Mouse (Mus musculus) small intestine, adult 2 months (tissue): Measurements from ENCODE around the gene L3mbtl4. TPM values are rescaled to one million over a fixed set of nuclear protein-coding genes. Genes with fewer than 3 reads are reported as not detected.

Source experiments
- H3K27ac ChIP-seq: fragments of 200-500 bp; 2 replicates; pipeline ENCODE4 v1.5.1; 2012; ENCODE audit warnings: low read depth, low read length, control low read depth, inconsistent platforms; ENCODE audit not compliant: insufficient read depth
- H3K27me3 ChIP-seq: fragments of 200-500 bp; 2 replicates; pipeline ENCODE4 v1.6.1; 2012; ENCODE audit warnings: mild to moderate bottlenecking, moderate library complexity, low read length, inconsistent platforms; ENCODE audit not compliant: control insufficient read depth, insufficient read depth
- H3K36me3 ChIP-seq: fragments of 200-500 bp; 2 replicates; pipeline ENCODE4 v1.6.1; 2012; ENCODE audit warnings: mild to moderate bottlenecking, low read length, control low read depth, inconsistent platforms; ENCODE audit not compliant: control insufficient read depth, insufficient read depth
- H3K4me1 ChIP-seq: fragments of 200-500 bp; 2 replicates; pipeline ENCODE4 v1.6.1; 2012; ENCODE audit warnings: low read length, inconsistent platforms, mixed read lengths; ENCODE audit not compliant: control insufficient read depth, insufficient read depth, insufficient read length
- H3K4me3 ChIP-seq: fragments of 200-500 bp; 2 replicates; pipeline ENCODE4 v1.5.1; 2012; ENCODE audit warnings: low read depth, mild to moderate bottlenecking, control low read depth, inconsistent platforms, low read length, moderate library complexity
- CTCF ChIP-seq: fragments of 200-500 bp; IDR thresholded peaks from 2 replicates; pipeline ENCODE4 v1.5.1; 2012; ENCODE audit warnings: low read depth, mild to moderate bottlenecking, control low read depth, inconsistent platforms, low read length, moderate library complexity, mixed read lengths; ENCODE audit not compliant: insufficient replicate concordance, insufficient read length; ENCODE audit errors: extremely low read depth
- POLR2A ChIP-seq: fragments of 200-500 bp; IDR thresholded peaks from 2 replicates; pipeline ENCODE4 v1.6.1; 2012; ENCODE audit warnings: low read depth, mild to moderate bottlenecking, control low read depth, inconsistent platforms, low read length, moderate library complexity
- WGBS: fragments of 180-500 bp; shearing (Covaris S2); methylation state at CpG from one replicate; pipeline ENCODE4 v1.1.7; 2018; 5-methylcytosine and 5-hydroxymethylcytosine counted together
- polyA plus RNA-seq: library from polyadenylated mRNA; depleted of rRNA; stranded (reverse); fragments of >200 nt; gene quantifications from 2 replicates; pipeline ENCODE4 v1.2.3, GENCODE M21; 2012

L3mbtl4 gene
- polyA plus RNA-seq, 1 experiment = not detected

DNA sequence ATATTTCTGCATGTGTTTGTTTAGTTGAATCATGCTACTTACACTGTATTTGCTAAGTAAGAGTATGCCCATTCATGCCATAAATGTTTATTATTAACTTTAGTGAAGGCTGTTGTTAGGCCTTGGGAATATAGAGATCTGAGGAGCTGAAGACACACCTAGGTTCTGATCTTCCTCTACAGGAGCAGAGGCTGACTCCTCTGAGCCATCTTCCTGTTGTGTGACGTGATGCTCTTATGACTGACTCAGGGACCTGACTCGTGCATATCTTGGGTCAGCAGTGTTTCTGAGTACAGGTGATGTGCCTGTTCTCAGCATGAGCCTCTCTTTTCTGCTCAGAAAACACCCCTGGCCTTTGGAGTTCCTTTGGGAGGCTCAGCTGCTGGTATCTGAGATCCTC is 7.3 kb downstream of the L3mbtl4 start:
- H3K4me1 ChIP-seq = no peaks in the 10 kb centered on the region
- H3K36me3 ChIP-seq = no peaks in the 10 kb centered on the region
- H3K4me3 ChIP-seq = no peak overlapping the region
- no peak overlapping the region for H3K27ac ChIP-seq
- TF ChIP-seq POLR2A = no peak
- TF ChIP-seq CTCF = no peak
- no peaks in the 10 kb centered on the region for H3K27me3 ChIP-seq
- WGBS = 34% methylated on average over 2 of the region's 2 CpGs

- H3K4me3 ChIP-seq = no peak overlapping the region
- H3K36me3 ChIP-seq = no peaks in the 10 kb centered on the region
- no peak overlapping the region for H3K27ac ChIP-seq
- TF ChIP-seq POLR2A (no peak), CTCF (no peak)
- no peaks in the 10 kb centered on the region for H3K27me3 ChIP-seq
- WGBS = 52% methylated on average over 8 of the region's 8 CpGs
- no peaks in the 10 kb centered on the region for H3K4me1 ChIP-seq
These were observed 11.7 kb downstream of the L3mbtl4 start for GRCm38 (mm10) chr17:68285119-68285782.

- Histone ChIP-seq H3K4me1 (no peaks in the 10 kb centered on the region), H3K4me3 (no peak overlapping the region), H3K27ac (no peak overlapping the region), H3K36me3 (no peaks in the 10 kb centered on the region), H3K27me3 (no peaks in the 10 kb centered on the region)
- TF ChIP-seq CTCF (no peak), POLR2A (no peak)
- 40% methylated on average over 4 of the region's 4 CpGs for WGBS
These were observed 14.5 kb downstream of the L3mbtl4 start for GRCm38 (mm10) chr17:68288094-68288493.

GRCm38 (mm10) chr17:68288699-68289098 is 15.1 kb downstream of the L3mbtl4 start:
- Histone ChIP-seq H3K4me3 (no peak overlapping the region), H3K4me1 (no peaks in the 10 kb centered on the region), H3K27ac (no peak overlapping the region), H3K36me3 (no peaks in the 10 kb centered on the region), H3K27me3 (no peaks in the 10 kb centered on the region)
- TF ChIP-seq POLR2A = no peak
- no peak for TF ChIP-seq CTCF
- 32% methylated on average over 8 of the region's 8 CpGs for WGBS

- Histone ChIP-seq H3K27ac (no peak overlapping the region), H3K36me3 (no peaks in the 10 kb centered on the region), H3K4me3 (no peak overlapping the region), H3K27me3 (no peaks in the 10 kb centered on the region), H3K4me1 (no peaks in the 10 kb centered on the region)
- 60% methylated on average over 9 of the region's 9 CpGs for WGBS
- TF ChIP-seq CTCF (no peak), POLR2A (no peak)
These were observed 18.2 kb downstream of the L3mbtl4 start for GRCm38 (mm10) chr17:68291713-68292364.

- Histone ChIP-seq H3K27me3 (no peaks in the 10 kb centered on the region), H3K36me3 (no peaks in the 10 kb centered on the region), H3K27ac (no peak overlapping the region), H3K4me3 (no peak overlapping the region), H3K4me1 (no peaks in the 10 kb centered on the region)
- WGBS = 78% methylated on average over 6 of the region's 6 CpGs
- TF ChIP-seq POLR2A (no peak), CTCF (no peak)
These were observed 34.8 kb downstream of the L3mbtl4 start for GRCm38 (mm10) chr17:68308381-68308780.

DNA sequence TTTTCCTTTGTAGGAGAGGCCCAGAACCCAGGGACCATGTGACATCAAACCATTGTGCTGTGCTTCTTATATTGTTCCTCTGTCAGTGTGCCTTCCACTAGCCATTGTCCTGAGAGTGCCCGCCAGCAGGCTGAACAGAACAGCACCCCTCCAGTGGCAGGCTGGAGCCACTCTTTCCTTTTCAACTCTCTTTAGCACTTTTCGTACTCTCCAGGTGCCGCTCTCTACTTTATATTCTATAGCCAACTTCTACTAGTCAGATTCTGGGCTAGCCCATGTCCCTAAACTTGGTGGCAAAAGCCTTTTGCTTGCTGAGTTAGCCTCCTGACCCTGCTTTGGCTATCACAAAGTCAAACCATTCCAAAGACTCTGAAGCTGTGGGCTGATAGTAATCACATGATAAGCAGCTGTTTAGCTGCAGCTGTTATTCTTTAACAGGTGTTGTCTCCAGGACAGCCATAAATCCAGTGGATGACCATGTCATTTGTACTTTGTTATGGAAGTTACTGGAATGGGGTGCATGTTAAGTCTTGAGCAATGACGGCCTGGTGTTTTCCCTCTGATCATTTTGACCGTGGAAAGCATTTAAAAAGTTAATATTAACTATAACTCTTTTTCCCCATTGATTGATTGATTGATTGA is 38.8 kb downstream of the L3mbtl4 start:
- Histone ChIP-seq H3K4me1 (no peaks in the 10 kb centered on the region), H3K4me3 (no peak overlapping the region), H3K27ac (no peak overlapping the region), H3K27me3 (no peaks in the 10 kb centered on the region), H3K36me3 (no peaks in the 10 kb centered on the region)
- 61% methylated on average over 5 of the region's 5 CpGs for WGBS
- no peak for TF ChIP-seq CTCF
- no peak for TF ChIP-seq POLR2A
